Mouse (Mus musculus) embryonic facial prominence, embryonic 13.5 days (tissue): Measurements from ENCODE around the gene Ormdl2. TPM values are rescaled to one million over a fixed set of nuclear protein-coding genes. Genes with fewer than 3 reads are reported as not detected.

Experiments used
- ATAC-seq: fragments of 200-750 bp; cut with Nextera tagmentation; 2 replicates; pipeline ENCODE4 v1.8.0; 2017; ENCODE audit warnings: low read depth; ENCODE audit not compliant: insufficient number of reproducible peaks, insufficient read depth, low FRiP score, low TSS enrichment
- H3K27ac ChIP-seq: fragments of 300-500 bp; sonication (generic); 2 replicates; pipeline ENCODE4 v1.5.1; 2015; ENCODE audit warnings: moderate library complexity, mild to moderate bottlenecking, inconsistent platforms
- H3K27me3 ChIP-seq: fragments of 300-500 bp; sonication (generic); 2 replicates; pipeline ENCODE4 v1.6.1; 2015; ENCODE audit warnings: mild to moderate bottlenecking, inconsistent platforms
- H3K36me3 ChIP-seq: fragments of 300-500 bp; sonication (generic); 2 replicates; pipeline ENCODE4 v1.6.1; 2015; ENCODE audit warnings: mild to moderate bottlenecking, inconsistent platforms
- H3K4me1 ChIP-seq: fragments of 300-500 bp; sonication (generic); 2 replicates; pipeline ENCODE4 v1.6.1; 2015; ENCODE audit warnings: inconsistent platforms
- H3K4me2 ChIP-seq: fragments of 300-500 bp; sonication (generic); 2 replicates; pipeline ENCODE4 v1.6.1; 2015; ENCODE audit warnings: moderate library complexity, mild to moderate bottlenecking, inconsistent platforms
- H3K4me3 ChIP-seq: fragments of 300-500 bp; sonication (generic); 2 replicates; pipeline ENCODE4 v1.5.1; 2015; ENCODE audit warnings: mild to moderate bottlenecking, inconsistent platforms
- H3K9ac ChIP-seq: fragments of 300-500 bp; sonication (generic); 2 replicates; pipeline ENCODE4 v1.6.1; 2015; ENCODE audit warnings: mild to moderate bottlenecking, inconsistent platforms
- H3K9me3 ChIP-seq: fragments of 300-500 bp; sonication (generic); 2 replicates; pipeline ENCODE4 v1.6.1; 2016; ENCODE audit warnings: inconsistent platforms
- WGBS: fragments of 180-500 bp; shearing (Covaris S2); methylation state at CpG from one replicate; pipeline ENCODE4 v1.1.7; 2015; ENCODE audit warnings: mixed read lengths; 5-methylcytosine and 5-hydroxymethylcytosine counted together
- polyA plus RNA-seq: library from polyadenylated mRNA; unstranded; fragments of >200 nt; fragmentation: Nextera tagmentation; extraction: Ambion mirVana; gene quantifications from 2 replicates; pipeline ENCODE4 v1.2.1, GENCODE M21; 2015

The Ormdl2 gene
- 35.2 and 41.2 TPM in 2 replicates for polyA plus RNA-seq

DNA sequence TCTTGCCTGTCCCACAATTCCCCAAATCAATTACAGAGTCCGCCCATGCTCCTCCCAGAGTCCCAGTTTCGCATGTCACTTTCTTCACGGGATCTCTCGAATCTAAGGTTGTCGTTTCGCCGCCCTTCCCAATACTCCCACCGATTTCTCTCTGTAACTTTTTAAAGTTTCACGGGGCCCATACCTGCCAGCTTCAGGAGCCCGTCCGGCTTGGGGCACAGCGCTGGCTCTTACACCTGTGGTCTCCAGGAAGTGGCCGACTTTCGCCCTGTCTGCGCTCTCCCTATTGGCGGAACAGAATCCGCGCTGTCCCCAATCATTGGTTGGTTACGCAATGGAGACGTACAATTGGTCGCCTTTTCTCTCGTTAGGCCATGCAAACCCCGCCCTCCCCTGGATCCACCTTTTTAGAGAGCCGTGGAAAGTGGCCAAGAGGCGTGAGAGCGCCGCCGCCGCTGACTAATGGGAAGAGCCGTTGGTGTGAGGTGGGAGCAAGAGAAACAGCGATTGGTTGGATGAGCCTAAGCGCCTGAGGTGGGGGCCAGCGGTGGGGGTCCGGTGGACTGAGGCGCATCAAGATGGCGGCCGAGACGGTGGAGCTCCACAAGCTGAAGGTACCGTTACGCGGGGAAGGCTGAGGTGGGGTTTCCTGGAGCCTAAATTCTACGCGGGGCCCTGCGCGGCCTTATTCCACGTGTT lies at the start of gene Ormdl2:
Ormdl2 (minus strand) TSS at position 288 of the 699 bp plus-strand sequence.
- Histone ChIP-seq H3K27me3 (no peaks in the 10 kb centered on the region), H3K27ac (peak within 1 kb of the TSS; percentile 72; the same call in 1 of the 2 replicates), H3K9me3 (no peaks in the 10 kb centered on the region), H3K9ac (peak within 1 kb of the TSS; percentile 86), H3K4me1 (peaks cover 18% of the 10 kb centered on the region), H3K36me3 (peaks cover 41% of the 10 kb centered on the region), H3K4me2 (peak within 1 kb of the TSS; percentile 85), H3K4me3 (peak within 1 kb of the TSS; percentile 94)
- ATAC-seq, result peak; percentile 99
- WGBS, result under 1% methylated on average over 46 of the region's 46 CpGs

DNA sequence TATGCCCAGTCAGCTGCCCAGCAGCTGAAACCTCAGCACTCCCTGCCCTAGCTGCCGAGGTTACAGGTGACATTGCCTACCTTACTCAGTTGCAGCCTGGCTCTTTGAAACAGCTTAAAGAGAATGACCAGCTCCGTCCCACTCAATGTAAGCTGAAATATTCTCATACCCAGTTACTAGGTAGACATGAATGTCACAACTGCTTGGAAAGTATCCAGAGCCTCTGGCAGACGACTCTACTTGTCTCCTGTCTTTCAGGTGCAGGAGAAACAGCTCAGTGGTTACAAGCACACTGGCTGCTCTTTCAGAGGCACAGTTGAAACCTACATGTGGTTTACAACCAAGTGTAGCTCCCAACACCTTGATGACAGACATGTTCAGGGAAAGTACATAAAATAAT lies 48.9 kb upstream of the Ormdl2 start:
- no peak overlapping the region for H3K4me3 ChIP-seq
- H3K9ac ChIP-seq, result no peak overlapping the region
- no peak overlapping the region for H3K27ac ChIP-seq
- no peak overlapping the region for H3K4me2 ChIP-seq
- no peaks in the 10 kb centered on the region for H3K27me3 ChIP-seq
- H3K4me1 ChIP-seq, result no peaks in the 10 kb centered on the region
- ATAC-seq, result no peak
- H3K36me3 ChIP-seq, result peaks cover 70% of the 10 kb centered on the region
- H3K9me3 ChIP-seq, result no peaks in the 10 kb centered on the region
- WGBS, result 86% methylated on average over 3 of the region's 3 CpGs

DNA sequence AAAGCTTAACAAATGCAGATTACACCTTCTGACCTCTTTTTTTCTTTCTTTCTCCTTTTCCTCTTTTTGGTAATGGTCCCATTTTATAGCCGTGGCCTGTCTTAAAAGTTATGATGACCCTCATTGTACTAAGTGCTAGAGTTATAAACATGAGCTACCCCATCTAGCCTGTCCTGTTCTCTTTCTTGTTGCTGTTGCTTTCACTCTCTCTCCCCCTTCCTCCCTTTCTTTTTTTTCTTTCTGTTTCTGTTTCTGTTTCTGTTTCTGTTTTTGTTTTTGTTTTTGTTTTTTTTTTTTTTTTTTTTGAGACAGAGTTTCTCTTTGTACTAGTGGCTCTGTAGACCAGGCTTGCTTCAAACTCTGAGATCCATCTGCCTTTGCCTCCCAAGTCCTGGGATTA lies 45.1 kb upstream of the Ormdl2 start:
- Histone ChIP-seq H3K4me3 (no peak overlapping the region), H3K4me1 (no peaks in the 10 kb centered on the region), H3K27me3 (no peaks in the 10 kb centered on the region), H3K9me3 (no peaks in the 10 kb centered on the region), H3K9ac (no peak overlapping the region), H3K36me3 (peaks cover 54% of the 10 kb centered on the region), H3K27ac (no peak overlapping the region), H3K4me2 (no peak overlapping the region)
- ATAC-seq, result no peak
- 90% methylated on average over 1 of the region's 1 CpGs for WGBS

DNA sequence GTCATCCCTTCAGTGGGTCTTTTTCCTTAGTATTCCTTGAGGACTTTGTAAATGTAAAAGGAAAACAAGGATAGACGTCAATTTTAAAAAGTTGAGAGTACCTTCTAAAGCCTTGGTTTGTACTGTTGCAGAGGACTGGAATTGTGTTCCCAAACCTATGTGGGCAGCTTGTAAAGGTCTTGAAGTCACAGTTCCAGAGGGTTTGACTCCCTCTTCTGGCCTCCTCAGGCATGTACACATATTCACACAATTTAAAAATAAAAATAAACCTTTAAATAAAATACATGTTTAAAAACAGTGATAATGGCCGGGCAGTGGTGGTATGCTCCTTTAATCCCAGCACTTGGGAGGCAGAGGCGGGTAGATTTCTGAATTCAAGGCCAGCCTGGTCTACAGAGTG lies 44.6 kb upstream of the Ormdl2 start:
- Histone ChIP-seq H3K27ac (no peak overlapping the region), H3K4me3 (no peak overlapping the region), H3K4me1 (no peaks in the 10 kb centered on the region), H3K9me3 (no peaks in the 10 kb centered on the region), H3K4me2 (no peak overlapping the region), H3K36me3 (peaks cover 50% of the 10 kb centered on the region), H3K9ac (no peak overlapping the region), H3K27me3 (no peaks in the 10 kb centered on the region)
- 89% methylated on average over 3 of the region's 3 CpGs for WGBS
- no peak for ATAC-seq

DNA sequence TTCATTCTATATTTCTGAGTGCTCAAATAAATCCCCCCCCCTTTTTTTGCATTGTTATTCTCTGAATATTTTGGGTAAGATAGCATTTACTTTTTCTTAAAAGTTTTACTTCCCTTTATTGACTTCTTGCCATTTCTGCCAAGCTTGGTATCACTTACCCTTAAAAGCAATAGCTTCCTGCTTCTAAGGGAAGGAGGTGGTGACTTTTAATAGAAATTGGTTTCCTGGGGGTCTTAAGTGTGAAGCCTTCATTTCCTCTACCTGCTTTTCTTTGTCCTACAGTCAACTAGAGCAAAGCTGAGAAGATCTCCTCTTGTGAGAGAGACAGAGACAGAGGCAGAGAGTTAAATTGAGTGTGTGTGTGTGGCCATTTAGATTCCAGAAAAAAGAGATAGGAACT lies 39.7 kb upstream of the Ormdl2 start:
- H3K4me3 ChIP-seq, result no peak overlapping the region
- no peaks in the 10 kb centered on the region for H3K27me3 ChIP-seq
- H3K36me3 ChIP-seq, result peaks cover 55% of the 10 kb centered on the region
- H3K4me1 ChIP-seq, result no peaks in the 10 kb centered on the region
- ATAC-seq, result no peak
- no peaks in the 10 kb centered on the region for H3K9me3 ChIP-seq
- H3K27ac ChIP-seq, result no peak overlapping the region
- H3K9ac ChIP-seq, result no peak overlapping the region
- H3K4me2 ChIP-seq, result no peak overlapping the region

DNA sequence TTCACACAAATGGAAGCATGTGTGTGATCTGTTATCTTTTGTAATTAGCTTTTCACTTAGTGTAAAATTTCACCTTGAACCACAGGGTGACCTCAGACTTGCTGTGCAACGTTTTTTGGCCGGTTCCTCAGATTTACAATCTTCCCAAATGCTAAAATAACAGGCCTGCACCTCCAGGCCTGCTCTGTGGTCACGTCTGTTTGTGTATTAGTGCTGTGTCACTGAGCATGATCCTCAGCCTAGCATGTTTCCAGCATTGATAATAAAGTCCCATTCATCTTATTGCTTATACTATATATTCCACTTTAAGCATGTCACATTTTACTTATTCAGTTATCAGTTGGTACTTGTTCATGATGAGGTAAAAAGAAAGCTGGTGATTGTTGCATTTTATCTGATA lies 28.9 kb upstream of the Ormdl2 start:
- H3K9me3 ChIP-seq, result no peaks in the 10 kb centered on the region
- H3K27ac ChIP-seq, result no peak overlapping the region
- peaks cover 51% of the 10 kb centered on the region for H3K36me3 ChIP-seq
- no peak overlapping the region for H3K9ac ChIP-seq
- no peaks in the 10 kb centered on the region for H3K4me1 ChIP-seq
- 71% methylated on average over 3 of the region's 3 CpGs for WGBS
- ATAC-seq, result no peak
- H3K4me3 ChIP-seq, result no peak overlapping the region
- H3K27me3 ChIP-seq, result no peaks in the 10 kb centered on the region
- no peak overlapping the region for H3K4me2 ChIP-seq

DNA sequence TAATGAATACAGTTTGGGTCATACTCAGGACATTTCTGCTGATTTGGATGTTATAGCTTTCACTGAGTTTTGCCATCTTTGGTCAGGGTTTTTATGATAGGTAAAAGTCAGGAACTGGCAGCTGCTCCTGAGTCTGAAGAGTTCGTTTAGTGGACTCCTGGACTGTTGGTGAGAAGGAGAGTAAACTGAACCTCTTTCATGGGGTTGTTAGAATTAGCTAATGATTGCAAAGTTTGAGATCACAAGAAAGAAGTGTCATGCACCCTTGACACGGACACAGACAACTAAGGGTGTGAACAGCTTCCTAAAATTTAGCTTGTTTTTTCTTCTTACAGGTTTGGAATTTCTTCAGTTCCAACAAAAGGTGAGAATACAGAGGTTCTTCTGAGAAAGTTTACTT lies 27.0 kb upstream of the Ormdl2 start:
- H3K27ac ChIP-seq, result no peak overlapping the region
- WGBS, result 75% methylated on average over 2 of the region's 2 CpGs
- no peaks in the 10 kb centered on the region for H3K27me3 ChIP-seq
- ATAC-seq, result no peak
- no peak overlapping the region for H3K4me2 ChIP-seq
- H3K9me3 ChIP-seq, result no peaks in the 10 kb centered on the region
- H3K9ac ChIP-seq, result no peak overlapping the region
- no peak overlapping the region for H3K4me3 ChIP-seq
- H3K4me1 ChIP-seq, result no peaks in the 10 kb centered on the region
- H3K36me3 ChIP-seq, result peaks cover 52% of the 10 kb centered on the region

DNA sequence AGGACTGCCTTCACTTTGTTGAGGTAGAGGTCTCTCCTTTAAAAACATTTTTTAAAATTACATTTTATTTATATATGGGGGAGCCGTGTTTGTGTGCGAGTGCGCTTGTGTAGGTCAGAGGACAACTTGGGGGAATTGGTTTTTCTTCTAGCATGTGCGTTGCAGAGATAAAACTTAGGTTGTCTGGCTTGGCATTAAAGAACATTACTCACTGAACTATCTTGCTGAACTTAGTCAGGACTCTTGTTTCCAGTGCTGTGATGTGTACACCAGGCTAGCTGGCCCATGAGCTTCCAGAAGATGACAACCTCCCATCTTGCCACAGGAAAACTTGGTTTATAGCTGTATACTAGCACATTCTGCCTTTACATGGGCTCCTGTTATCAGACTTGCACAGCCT lies 25.2 kb upstream of the Ormdl2 start:
- Histone ChIP-seq H3K9ac (no peak overlapping the region), H3K36me3 (peaks cover 63% of the 10 kb centered on the region), H3K4me3 (no peak overlapping the region), H3K4me1 (no peaks in the 10 kb centered on the region), H3K27me3 (no peaks in the 10 kb centered on the region), H3K9me3 (no peaks in the 10 kb centered on the region), H3K4me2 (no peak overlapping the region), H3K27ac (no peak overlapping the region)
- WGBS, result 98% methylated on average over 4 of the region's 4 CpGs
- no peak for ATAC-seq

DNA sequence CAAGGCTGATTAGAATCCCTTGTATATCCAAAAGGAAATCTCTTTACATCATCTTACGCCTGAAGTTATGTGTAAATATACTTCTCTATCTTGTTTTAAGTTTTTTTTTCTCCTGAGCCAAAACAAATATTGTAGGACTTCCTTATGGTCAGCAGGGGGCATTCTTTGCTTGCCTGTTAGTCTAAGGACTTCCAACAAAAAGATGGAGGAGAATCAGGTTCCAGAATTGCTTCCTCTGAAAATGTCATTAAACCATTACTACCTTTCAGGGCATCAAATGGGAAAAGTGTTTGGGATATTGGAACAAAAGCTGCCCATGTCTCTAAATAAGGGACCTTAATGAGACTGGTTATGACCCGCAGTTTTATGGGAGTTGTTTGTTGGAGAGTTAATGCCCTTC lies 24.1 kb upstream of the Ormdl2 start:
- Histone ChIP-seq H3K4me2 (no peak overlapping the region), H3K4me1 (no peaks in the 10 kb centered on the region), H3K36me3 (peaks cover 69% of the 10 kb centered on the region), H3K27me3 (no peaks in the 10 kb centered on the region), H3K9ac (no peak overlapping the region), H3K9me3 (no peaks in the 10 kb centered on the region), H3K27ac (no peak overlapping the region), H3K4me3 (no peak overlapping the region)
- WGBS, result 76% methylated on average over 2 of the region's 2 CpGs
- ATAC-seq, result no peak

DNA sequence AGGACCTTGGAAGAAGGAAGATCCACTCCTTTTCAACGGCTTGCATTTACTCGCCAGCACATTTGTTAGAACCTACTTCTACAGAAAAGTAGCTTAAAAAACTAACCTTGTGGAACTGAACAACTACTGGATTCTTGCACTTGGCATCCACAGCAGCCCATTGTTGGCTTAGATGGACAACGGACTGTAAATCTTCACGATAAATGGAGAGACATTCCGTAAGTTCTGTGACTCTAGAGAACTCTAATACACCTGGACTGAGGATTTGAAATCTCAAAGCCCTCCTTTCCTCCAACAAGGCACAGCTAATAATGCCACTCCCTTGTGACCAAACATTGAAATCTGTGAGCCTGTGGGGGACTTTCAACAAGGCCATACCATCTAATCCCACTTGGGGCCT lies 21.8 kb upstream of the Ormdl2 start:
- no peak for ATAC-seq
- WGBS, result 94% methylated on average over 5 of the region's 5 CpGs
- peaks cover 72% of the 10 kb centered on the region for H3K36me3 ChIP-seq
- H3K4me2 ChIP-seq, result no peak overlapping the region
- H3K4me1 ChIP-seq, result no peaks in the 10 kb centered on the region
- no peak overlapping the region for H3K4me3 ChIP-seq
- H3K27ac ChIP-seq, result no peak overlapping the region
- H3K9me3 ChIP-seq, result no peaks in the 10 kb centered on the region
- no peak overlapping the region for H3K9ac ChIP-seq
- no peaks in the 10 kb centered on the region for H3K27me3 ChIP-seq

DNA sequence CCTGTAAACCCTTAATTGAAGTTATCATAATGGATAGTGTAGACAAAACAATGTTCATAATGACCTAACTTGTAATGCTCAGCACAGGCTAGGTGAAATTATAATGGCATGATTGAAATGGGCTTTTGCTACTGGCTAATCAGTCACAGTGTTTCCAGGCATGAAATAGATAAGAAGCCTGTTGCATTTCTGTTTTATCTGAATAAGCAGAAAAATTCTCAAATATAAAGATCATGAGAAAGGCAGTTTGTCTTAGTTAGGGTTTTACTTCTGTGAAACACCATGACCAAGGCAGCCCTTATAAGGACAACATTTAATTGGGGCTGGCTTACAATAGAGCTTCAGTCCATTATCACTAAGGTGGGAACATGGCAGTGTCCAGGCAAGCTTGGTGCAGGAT lies 19.2 kb upstream of the Ormdl2 start:
- peaks cover 75% of the 10 kb centered on the region for H3K36me3 ChIP-seq
- ATAC-seq, result no peak

DNA sequence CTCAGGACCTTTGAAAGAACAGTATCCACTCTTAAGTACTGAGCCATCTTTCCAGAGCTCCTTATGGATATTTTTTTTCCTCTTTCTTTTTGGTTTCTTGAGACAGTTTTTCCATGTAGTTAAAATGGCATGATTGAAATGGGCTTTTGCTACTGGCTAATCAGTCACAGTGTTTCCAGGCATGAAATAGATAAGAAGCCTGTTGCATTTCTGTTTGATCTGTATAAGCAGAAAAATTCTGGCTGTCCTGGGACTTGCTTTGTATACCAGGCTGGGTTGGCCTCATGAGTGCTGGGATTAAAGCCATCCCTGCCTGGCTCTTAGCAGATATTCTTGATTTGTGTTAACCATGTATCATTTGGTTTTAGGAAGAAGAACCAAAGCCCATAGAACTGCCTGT lies 18.0 kb upstream of the Ormdl2 start:
- Histone ChIP-seq H3K27ac (no peak overlapping the region), H3K4me1 (no peaks in the 10 kb centered on the region), H3K27me3 (no peaks in the 10 kb centered on the region), H3K9me3 (no peaks in the 10 kb centered on the region), H3K4me2 (no peak overlapping the region), H3K9ac (no peak overlapping the region), H3K36me3 (peaks cover 78% of the 10 kb centered on the region), H3K4me3 (no peak overlapping the region)
- no peak for ATAC-seq

More for the DNA sequence above, 19.2 kb upstream of the Ormdl2 start:
- Histone ChIP-seq H3K9me3 (no peaks in the 10 kb centered on the region), H3K4me1 (no peaks in the 10 kb centered on the region), H3K27me3 (no peaks in the 10 kb centered on the region), H3K4me3 (no peak overlapping the region), H3K9ac (no peak overlapping the region), H3K4me2 (no peak overlapping the region), H3K27ac (no peak overlapping the region)
